Mouse (Mus musculus) liver, postnatal 0 days (tissue): ENCODE measurements at regions not wholly inside any gene's neighbourhood (a gene's known extent, or its start where the extent isn't known, plus 50 kb on each side); places are given as distances from the start of the nearest gene placed in this dataset.

Source experiments
- ATAC-seq: fragments of 200-750 bp; cut with Nextera tagmentation; 2 replicates; pipeline ENCODE4 v1.8.0; 2017; ENCODE audit warnings: mild to moderate bottlenecking, moderate library complexity
- DNase-seq: peaks from one replicate; pipeline ENCODE4 v3.0.0-alpha.2; 2016
- H3K27ac ChIP-seq: fragments of 300-500 bp; sonication (generic); 2 replicates; pipeline ENCODE4 v1.5.1; 2014; ENCODE audit warnings: antibody characterized with exemption, moderate library complexity, mild to moderate bottlenecking, low read depth
- H3K27me3 ChIP-seq: fragments of 300-500 bp; sonication (generic); 2 replicates; pipeline ENCODE4 v1.6.1; 2014; ENCODE audit warnings: low read length, control low read depth, mixed read lengths; ENCODE audit not compliant: insufficient read depth
- H3K36me3 ChIP-seq: fragments of 300-500 bp; sonication (generic); replicated peaks from 2 replicates; pipeline ENCODE4 v1.6.1; 2014; ENCODE audit warnings: mild to moderate bottlenecking, control low read depth, low read length, moderate library complexity, mixed read lengths; ENCODE audit not compliant: insufficient read depth
- H3K4me1 ChIP-seq: fragments of 300-500 bp; sonication (generic); 2 replicates; pipeline ENCODE4 v1.6.1; 2014; ENCODE audit warnings: antibody characterized with exemption, mild to moderate bottlenecking, control low read depth; ENCODE audit not compliant: insufficient read depth
- H3K4me2 ChIP-seq: fragments of 300-500 bp; sonication (generic); 2 replicates; pipeline ENCODE4 v1.6.1; 2014; ENCODE audit warnings: low read depth, mild to moderate bottlenecking, low read length, moderate library complexity, mixed read lengths
- H3K4me3 ChIP-seq: fragments of 300-500 bp; sonication (generic); 2 replicates; pipeline ENCODE4 v1.5.1; 2014; ENCODE audit warnings: low read depth, low read length
- H3K9ac ChIP-seq: fragments of 300-500 bp; sonication (generic); replicated peaks from 2 replicates; pipeline ENCODE4 v1.6.1; 2014; ENCODE audit warnings: mild to moderate bottlenecking, moderate library complexity
- H3K9me3 ChIP-seq: fragments of 300-500 bp; sonication (generic); 2 replicates; pipeline ENCODE4 v1.6.1; 2016; ENCODE audit warnings: mild to moderate bottlenecking, control low read depth, low read length, mixed read lengths
- CTCF ChIP-seq: sonication (generic); IDR thresholded peaks from 2 replicates; pipeline ENCODE4 v1.5.1; 2016; ENCODE audit warnings: antibody characterized with exemption, low read depth
- EP300 ChIP-seq: IDR thresholded peaks from 2 replicates; pipeline ENCODE4 v1.6.1; 2016; ENCODE audit warnings: antibody characterized with exemption, low read depth, mild to moderate bottlenecking
- WGBS: fragments of 180-500 bp; shearing (Covaris S2); extraction: QIAGEN DNeasy Blood & Tissue Kit; methylation state at CpG from one replicate; pipeline ENCODE4 v1.1.7; 2014; ENCODE audit not compliant: insufficient replicate concordance; 5-methylcytosine and 5-hydroxymethylcytosine counted together

DNA sequence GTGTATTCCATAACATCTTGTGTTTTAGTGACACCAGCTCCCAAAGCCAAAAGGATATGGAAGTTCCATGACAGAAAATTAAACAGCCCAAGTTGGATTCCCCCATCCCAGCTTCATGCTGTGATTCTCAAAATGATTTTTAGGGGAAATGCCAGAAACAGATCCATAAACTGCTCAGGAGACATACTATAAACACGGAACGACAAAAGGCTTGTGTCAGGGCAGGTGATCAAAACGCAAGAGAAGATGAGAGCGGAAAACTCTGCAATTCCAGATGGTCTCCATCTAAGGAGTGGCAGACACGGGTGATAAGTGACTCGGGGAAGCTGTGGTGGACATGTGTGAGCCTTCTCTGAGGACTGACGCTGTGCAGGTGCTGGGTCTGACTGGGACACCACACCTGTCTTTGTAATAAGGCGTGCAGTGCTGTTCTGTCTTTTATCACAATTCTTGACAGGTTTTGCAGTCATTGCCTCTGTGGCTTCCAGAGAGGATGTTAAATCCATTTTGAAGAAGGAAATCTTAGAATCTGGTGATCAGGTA, 56.4 kb upstream of the Lyplal1 start:
- TF ChIP-seq CTCF (no peak), EP300 (no peak)
- Histone ChIP-seq H3K4me2 (no peak overlapping the region), H3K36me3 (no peaks in the 10 kb centered on the region), H3K4me3 (no peak overlapping the region), H3K4me1 (no peaks in the 10 kb centered on the region), H3K9me3 (no peaks in the 10 kb centered on the region), H3K27ac (no peak overlapping the region), H3K27me3 (no peaks in the 10 kb centered on the region), H3K9ac (no peak overlapping the region)
- ATAC-seq (no peak), DNase-seq (no peak)
- 81% methylated on average over 8 of the region's 8 CpGs for WGBS

DNA sequence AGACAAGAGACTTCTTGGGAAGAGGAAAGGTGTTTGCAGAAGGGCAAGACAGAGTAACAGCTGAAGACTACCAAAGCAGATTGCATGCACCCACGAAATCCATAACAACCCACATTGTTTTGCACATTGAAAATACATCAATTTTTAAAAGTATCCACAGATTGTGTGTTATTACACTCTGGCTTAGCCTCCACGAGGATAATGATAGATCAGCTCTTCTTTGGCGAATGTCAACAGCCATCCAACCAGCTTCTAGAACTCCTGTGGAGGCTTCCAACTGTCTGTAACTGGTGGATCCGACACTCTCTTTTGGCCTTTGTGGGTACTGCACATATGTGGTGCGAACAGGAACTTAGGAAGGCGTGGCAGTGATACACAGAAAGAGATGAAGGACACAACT, 54.6 kb upstream of the Lyplal1 start:
- no peak for ATAC-seq
- H3K27ac ChIP-seq: no peak overlapping the region

More for the DNA sequence above, 54.6 kb upstream of the Lyplal1 start:
- Histone ChIP-seq H3K4me3 (no peak overlapping the region), H3K27me3 (no peaks in the 10 kb centered on the region), H3K36me3 (no peaks in the 10 kb centered on the region), H3K4me1 (no peaks in the 10 kb centered on the region), H3K9ac (no peak overlapping the region), H3K9me3 (no peaks in the 10 kb centered on the region), H3K4me2 (no peak overlapping the region)
- TF ChIP-seq EP300 (no peak), CTCF (no peak)
- 72% methylated on average over 6 of the region's 6 CpGs for WGBS
- no peak for DNase-seq
